Mouse (Mus musculus) heart, postnatal 14 days (tissue): ENCODE results near the gene Plekhh2. TPM values are rescaled to one million over a fixed set of nuclear protein-coding genes. Genes with fewer than 3 reads are reported as not detected.

ENCODE experiments used
- DNase-seq, 2 experiments: peaks; one replicate each; pipeline ENCODE4 v3.0.0; 2021 to 2022
- intact Hi-C: fragments of 180-260 bp; cut with DNase I; formaldehyde crosslinking; loops from one replicate; pipeline ENCODE4 v1.15.1; 2025
- total RNA-seq, 2 experiments: library from RNA; stranded (reverse); gene quantifications; 2 replicates each; pipeline ENCODE4 v1.2.3; 2021

The Plekhh2 gene
- total RNA-seq, 2 experiments from 2014 or later: 4.9 to 6.3 TPM

DNA sequence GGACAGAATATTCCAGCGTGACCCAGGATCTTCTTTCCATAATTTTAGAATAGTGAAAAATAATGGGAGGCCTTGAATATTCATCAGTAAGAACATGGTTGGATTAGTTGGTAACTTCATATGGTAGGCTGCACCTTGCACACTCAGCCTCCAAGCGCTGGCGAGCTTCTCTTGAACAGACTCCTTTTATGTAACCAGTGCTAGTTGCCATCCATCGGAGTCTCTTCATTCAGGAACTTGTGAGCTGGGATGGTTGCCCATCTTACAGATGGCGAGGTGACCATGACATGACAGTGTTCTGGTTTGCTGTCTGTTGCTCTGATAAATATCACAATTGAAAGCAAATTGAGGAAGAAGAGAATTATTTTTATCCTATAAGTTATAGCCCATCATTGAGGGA, 90.1 kb downstream of the Plekhh2 start:
- intact Hi-C loops: no loop called here
- DNase-seq: no peak

DNA sequence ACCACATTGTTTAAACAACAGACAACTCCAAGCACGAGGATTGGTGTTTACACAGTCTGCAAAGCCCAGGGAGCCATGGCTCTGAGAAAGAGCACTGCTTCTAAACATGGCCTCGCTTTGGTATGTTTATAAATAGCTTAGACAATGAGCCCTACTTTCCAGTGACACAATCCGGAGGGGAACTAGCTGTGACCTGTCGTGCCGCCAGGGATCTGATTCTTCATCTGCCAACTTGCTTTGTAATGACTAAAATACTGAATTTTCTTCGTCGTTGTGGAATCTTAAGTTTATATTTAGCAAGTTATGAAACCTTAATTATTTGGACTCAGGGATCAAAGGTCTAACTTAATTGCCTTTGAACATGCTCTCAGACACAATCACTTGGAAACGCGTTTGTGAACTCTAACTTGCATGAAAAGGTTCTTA, 91.5 kb downstream of the Plekhh2 start:
- intact Hi-C loops: no loop called here
- DNase-seq: peak in 1 of 2 experiments; percentile 28

DNA sequence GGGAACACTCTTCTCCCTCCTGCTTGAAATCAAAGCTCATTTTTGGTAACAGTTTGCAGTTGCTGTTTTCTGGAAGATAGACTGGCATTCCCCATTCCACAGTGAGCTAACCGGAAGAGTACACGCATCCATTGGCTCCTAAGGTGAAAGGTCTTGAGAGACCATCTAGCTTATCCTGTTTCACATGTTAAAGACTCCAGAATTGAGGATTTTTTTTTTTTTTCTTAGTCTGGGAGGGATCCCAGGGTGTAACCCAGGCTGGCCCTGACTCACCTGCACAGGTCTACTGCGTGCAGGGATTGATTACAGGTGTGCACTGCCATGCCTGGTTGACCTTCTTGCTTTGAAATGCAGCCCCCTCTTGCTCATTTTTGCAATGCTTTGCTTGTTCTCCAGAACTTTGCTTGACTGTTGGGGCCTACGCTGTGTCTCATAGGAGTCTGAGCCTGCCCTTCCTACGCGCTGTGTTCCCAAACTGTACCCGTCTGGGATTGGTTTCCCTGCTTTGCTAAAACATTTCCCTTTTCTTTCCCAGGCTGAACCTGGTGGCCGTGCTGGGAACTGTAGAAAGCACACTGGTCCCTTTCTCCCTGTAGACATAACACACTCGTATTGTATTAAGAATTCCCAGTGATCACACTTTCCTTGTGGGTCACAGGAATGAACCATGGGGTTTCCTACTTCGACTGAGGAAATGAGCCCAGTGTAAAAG, 92.2 kb downstream of the Plekhh2 start:
- intact Hi-C loops: no loop called here
- DNase-seq: no peak

DNA sequence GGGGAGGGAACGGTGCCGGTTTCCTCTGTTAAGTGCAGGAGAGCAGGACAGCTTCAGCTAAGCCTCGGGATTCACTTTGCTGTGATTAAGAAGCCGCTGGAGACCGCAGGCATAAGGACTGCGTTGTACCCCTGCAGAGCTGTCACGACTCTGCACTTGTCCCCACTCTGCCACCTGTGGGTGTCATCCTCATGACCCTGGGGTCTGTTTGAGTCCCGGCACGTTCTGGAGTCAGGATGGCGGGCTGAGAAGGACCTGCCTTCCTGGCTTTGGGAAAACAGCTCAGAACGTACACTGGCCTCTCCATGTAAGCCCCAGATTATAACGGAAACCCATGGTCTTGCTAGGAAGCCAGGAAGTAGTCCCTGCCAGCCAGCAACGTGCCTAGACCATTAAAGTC, 95.3 kb downstream of the Plekhh2 start:
- no peak for DNase-seq
- intact Hi-C loops: no loop called here

DNA sequence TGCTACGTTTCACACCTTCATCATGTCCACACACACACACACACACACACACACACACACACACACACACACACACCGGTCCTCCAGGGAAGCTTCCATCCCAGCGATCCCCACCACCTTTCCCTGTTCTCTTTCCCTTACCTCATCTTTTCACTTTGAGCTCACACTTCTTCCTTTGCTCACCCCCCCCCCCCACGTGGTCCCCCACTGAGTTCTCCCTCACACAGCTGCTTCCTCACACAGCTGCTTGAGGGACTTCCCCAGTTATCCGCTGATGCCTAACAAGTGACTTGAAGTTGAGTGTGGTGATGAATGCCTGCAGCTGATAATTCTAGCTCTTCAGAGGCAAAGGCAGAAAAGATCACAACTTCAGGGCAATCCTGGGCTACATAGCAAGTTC, 95.9 kb downstream of the Plekhh2 start:
- no peak for DNase-seq
- intact Hi-C loops: no loop called here

DNA sequence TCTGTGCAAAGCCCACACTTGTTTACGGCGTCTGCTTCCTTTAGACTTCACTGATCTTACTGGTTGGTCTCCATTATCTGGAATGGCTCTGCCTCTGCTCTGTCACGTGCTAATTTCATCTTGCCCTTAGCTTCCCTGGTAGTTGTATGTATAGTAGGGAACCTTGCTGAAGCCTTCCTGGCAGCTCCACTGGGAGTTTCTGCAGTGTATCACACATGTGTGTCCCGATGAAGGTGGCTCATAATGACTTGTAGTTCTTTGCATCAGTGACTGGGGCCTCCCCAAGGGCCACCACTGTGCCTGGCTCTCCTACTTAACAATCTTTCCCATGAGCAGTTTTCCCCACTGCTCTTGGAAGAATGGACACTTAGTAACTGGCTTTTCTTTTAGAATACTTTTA, 96.9 kb downstream of the Plekhh2 start:
- DNase-seq: no peak
- intact Hi-C loops: no loop called here

DNA sequence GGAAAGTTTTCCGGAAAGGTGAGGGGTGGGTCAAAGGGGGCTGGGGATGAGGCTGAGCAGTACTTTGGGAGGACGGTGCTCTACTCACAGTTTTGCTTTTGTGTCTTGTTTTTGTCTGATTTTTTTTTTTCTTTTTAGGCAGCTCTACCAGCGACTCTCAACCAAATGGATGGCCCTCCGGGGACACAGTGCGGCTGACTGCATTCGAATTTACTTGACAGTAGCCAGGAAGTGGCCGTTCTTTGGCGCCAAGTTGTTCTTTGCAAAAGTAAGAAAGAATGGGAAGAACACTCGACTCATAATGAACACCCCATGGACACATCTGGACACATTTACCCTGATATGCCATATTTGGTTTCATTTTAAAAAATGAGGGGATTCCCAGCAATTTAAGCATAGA, 99.8 kb downstream of the Plekhh2 start:
- DNase-seq: peak in 1 of 2 experiments; percentile 43
- intact Hi-C loops: no loop called here

DNA sequence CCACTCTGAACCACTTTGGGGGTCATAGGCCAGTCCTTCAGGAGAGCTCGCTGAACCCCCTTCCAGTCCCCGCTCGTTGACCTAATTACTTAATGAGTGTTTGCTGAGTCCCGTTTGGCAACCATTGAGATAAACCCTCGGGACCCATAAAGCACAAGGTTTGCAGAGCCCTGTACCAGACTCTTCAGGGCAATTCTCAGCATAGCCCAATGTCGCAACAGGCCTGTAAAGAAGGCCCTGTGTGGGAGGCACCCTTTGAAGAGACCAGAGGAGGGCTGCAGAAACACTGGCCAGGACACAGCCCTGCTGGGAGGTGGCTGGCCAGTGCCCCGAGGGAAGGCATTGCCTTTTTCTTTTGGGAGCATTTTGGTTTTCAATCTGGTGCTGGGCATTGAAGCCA, 100.3 kb downstream of the Plekhh2 start:
- no peak for DNase-seq
- intact Hi-C loops: no loop called here

DNA sequence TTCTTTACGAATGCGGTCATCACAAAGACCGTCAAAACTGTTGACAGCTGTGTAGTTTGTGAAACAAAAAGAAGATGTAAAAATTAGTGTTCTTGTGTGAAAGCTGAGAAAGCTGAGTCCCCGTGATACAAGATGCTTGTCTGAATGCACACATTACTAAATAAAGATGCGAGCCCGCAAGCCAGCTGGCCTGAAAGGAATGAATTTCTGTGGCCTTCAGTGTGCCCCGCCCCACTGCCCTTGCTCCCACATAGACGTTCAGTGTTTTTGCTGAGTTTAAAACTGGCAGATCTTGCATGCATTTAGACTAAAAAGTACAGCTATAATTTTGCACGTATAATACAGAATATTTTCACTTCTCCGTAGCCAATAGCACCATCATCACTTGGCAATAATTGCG, 104.1 kb downstream of the Plekhh2 start:
- intact Hi-C loops: no loop called here
- no peak for DNase-seq

DNA sequence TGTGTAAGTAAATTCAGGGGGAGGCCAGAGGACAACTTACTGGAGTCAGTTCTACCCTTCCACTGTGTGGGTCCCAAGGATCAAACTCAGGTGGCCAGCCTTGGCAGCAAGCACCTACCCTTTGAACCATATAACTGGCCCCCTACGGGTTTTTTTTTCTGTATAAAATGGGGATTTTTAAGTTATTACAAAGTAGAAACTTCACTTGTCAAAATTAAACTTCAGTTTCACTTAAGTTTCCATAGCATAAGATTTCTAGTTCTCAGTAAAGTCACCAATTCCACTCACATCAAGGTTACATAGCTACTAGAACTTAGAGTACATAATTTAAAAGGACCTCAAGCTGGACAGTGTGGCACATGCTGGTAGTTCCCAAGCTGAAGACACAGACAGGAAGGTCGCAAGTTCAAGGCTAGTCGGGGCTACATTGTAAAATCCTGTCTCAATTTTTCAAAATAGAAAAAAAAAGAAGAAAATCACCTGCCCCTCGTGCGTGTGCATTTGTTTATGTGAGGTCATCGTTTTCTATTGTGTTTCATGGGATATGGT, 104.9 kb downstream of the Plekhh2 start:
- intact Hi-C loops: no loop called here
- DNase-seq: no peak

DNA sequence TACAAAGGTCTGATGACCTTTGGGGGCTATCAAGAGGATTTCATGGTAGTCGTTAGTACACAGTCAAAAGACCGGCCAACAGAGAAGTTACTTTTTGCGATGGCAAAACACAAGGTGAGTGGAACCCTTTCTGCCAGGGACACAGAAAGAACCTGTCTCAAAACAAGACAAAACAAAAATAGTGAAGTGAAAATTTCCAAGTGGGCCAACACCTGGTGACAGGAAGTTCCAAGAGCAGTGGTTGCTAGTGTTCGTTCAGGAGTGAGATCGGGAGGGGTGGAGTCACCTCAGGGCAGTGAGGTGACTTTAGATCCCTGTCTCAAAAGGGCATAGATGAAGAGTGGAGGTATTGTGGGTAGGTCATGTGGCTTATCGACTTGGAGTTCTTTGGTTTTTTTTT, 106.3 kb downstream of the Plekhh2 start:
- no peak for DNase-seq
- intact Hi-C loops: no loop called here

DNA sequence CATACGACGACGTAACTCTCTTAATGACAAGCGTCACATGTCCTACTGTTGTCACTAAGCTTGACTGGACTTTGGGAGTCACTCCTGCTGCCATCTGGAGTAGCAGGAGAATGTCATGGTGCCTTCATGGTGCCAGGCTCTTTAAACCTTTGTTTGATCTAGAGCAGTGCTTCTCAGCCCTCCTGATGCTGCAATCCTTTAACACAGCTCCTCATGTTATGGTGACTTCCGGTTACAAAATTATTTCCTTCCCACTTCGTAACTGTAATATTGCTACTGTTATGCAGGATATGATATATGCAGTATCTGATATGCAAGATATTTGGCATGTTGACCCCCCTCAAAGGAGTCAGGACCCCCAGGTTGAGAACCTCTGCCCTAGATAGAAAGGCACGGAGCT, 107.4 kb downstream of the Plekhh2 start:
- no peak for DNase-seq
- intact Hi-C loops: no loop called here

DNA sequence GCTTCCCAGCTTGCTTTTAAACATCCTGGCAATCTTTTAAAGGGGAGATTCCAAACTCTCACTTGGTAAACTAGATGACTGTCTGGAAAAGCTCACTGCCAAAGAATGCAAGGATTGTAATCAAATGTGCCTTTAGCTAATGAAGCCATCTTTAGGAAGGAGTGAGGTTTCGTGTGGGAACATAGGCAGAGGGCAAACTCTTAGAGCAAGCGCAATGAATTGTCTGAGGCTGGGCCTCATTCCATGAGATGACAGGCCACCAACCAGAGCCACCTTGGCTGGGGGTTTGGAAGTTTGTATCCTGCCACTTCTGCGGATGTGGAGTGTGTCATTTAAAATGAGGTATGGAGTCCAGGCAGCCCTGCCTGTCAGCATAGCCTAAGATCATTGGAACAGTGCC, 108.4 kb downstream of the Plekhh2 start:
- DNase-seq: no peak
- intact Hi-C loops: loop anchor here (10.0 kb wide), 1 partner anchor 755 kb away; no protein-coding TSS in a partner anchor

DNA sequence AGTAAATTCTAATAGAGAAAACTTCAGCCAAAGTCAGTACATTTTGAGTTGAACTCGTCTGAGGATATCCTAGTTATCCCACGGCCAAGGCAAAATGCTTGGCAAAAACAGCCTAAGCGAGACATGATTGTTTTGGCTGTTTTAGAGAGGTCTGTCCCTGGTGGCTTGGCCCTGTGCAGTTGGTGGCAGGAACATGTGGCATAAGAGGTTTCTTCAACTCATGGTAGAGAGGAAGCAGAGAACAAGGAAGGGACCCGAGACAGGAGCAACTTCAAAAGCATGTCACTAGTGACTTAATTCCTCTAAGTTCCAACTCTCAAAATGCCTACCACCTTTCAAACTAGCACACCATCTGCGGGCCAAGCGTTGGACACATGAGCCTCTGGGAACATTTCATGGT, 108.9 kb downstream of the Plekhh2 start:
- intact Hi-C loops: loop anchor here (10.0 kb wide), 1 partner anchor 756 kb away; no protein-coding TSS in a partner anchor
- no peak for DNase-seq

DNA sequence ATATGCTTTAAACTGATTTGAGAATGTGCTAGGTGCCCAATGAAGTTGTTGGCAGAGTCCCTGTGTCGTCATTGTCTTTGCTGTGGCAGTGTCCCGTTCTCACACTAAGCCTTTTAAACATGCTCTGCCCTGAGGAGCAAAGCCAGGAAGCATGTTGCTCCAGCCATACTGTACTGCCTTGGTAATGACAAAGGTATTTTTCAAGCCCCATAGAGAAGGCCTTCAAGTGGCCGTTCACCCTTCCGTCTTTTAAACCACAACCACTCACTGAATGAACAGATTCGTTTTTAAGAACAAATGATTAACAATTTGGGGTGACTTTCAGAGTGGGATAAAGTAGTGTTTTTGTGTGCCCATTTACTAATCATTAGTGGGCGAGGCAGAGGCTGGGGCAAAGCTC, 109.5 kb downstream of the Plekhh2 start:
- no peak for DNase-seq
- intact Hi-C loops: loop anchor here (10.0 kb wide), 1 partner anchor 756 kb away; no protein-coding TSS in a partner anchor

DNA sequence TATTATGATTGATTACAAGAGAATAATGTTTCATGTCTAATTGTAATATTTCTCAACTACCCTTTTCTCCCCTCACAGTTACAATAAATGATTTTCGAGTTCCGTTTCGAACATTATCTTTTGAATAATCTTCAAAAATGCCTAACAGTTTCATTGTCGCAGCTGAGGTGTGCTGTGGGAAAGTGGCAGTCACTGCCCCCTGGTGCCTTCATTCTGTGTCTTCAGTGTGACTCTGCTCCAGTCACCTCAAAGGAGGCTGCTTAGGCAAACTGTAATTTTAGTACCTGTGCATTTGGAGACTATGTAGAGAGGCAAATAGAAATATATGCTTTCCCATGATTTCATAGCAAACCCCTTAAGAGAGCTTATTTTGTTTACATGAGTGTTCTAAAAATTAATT, 110.3 kb downstream of the Plekhh2 start:
- intact Hi-C loops: loop anchor here (10.0 kb wide), 1 partner anchor 757 kb away; no protein-coding TSS in a partner anchor
- no peak for DNase-seq

DNA sequence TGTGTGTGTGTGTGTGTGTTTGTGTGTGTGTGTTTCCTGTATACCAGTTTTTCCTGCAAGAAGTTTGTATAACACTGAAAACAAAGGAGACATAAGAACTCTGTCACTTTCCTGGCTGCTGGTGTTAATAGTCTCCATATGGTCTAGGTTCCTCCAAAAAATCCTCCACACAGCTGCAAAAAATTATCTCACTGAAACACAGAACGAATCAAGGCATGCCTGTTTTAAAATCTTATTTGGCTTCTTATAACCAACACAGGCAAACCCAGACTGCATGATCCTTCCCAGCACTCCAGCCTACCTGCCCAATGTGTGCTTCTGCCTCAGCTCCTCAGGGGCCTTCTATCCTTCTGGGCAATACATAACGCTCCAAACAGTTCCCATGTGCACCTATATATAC, 111.2 kb downstream of the Plekhh2 start:
- intact Hi-C loops: loop anchor here (10.0 kb wide), 1 partner anchor 758 kb away; no protein-coding TSS in a partner anchor
- DNase-seq: no peak

DNA sequence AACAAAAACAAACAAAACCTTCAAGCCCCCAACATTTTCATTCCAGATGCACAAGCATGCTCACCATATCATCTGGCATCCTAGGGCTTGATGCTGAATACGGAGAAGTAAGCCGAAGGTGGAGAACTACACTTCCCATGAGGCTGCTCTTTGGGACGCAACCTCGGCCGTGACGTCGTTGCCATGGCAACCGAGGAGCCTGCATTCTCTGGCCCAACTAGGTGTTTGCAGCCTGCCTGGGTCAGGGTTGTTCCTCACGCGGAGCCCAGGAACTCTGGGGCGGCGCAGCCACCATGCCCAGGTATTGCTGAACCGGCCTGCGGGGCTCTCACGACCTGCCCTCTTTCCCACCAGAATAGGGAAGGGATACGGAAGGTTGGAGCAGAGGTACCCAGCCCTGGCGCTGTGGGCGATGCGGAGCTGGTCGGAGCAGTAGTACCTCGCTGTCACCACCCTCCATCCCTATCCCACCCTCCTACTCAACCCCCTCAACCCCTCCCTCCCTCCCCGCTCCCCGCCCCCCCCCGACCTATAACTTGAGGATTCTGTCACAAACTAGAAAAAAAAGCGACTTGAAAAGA, 114.7 kb downstream of the Plekhh2 start, which contains the start of gene Dync2li1:
Gene Dync2li1, plus strand, starts transcription at position 221 of the 581 bp plus-strand sequence.
- intact Hi-C loops: loop anchor here (10.0 kb wide), 1 partner anchor 762 kb away; no protein-coding TSS in a partner anchor

DNA sequence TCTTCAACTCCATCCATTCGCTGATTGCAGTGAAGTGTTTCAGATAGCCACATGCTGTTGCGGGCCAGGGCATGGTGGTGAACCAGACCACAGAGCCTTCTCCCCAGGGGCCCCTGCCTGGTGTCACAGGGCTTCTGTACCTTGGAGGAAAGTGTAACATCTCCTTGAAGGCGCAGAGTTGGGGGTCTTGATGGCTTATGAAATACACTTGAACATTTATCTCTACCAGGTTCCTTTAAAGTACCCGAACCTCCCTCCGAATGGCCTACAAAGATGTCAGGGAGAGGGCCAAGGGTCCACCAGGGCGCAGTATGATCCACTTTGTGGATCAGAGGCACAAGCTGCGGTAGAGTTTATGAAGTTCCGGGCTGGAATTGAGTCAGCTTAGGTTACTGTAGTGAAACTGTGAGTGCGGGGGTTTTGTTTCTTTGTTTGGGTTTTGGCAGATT, 115.2 kb downstream of the Plekhh2 start:
- intact Hi-C loops: loop anchor here (10.0 kb wide), 1 partner anchor 762 kb away; no protein-coding TSS in a partner anchor
- no peak for DNase-seq

More for the DNA sequence above, 114.7 kb downstream of the Plekhh2 start, which contains the start of gene Dync2li1:
- DNase-seq: peak; percentile 85 to 90

DNA sequence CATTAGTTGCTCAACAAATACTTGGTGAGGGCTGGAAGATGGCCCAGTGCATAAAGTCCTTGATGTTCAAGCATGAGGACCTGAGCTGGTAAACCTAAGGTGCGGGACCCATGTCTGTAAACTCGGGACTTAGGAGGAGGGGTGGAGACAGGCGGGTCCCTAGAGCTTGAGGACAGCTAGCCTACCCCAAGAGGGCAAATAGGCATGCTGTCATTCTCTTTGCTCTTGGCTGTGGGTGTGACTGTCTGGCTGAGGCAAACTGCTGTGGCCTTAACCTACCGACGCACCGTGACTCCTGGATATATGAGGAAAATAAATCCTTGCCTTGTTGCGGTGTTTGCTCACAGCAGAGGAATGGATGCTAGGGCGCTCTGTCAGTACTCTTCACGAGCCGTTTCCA, 116.0 kb downstream of the Plekhh2 start:
- intact Hi-C loops: loop anchor here (10.0 kb wide), 1 partner anchor 763 kb away; no protein-coding TSS in a partner anchor
- no peak for DNase-seq

DNA sequence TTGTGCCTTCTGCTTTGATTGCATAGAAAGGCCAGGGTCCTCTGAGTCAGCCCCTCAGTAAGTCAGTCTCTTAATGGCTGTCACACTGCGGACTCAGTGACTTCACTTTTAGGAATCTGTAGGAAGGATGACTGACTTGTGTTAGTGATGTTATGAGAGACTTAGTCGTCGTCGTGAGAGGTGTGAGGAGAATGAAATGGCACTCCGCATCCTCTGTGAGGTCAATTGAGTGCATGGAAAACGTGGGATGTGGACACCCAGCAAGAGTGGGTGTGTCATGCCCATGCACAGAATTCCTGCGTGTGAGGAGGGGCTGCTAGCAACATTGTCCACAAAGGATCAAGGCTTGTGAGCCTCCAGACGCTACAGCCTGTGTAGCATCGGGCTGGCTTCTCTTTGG, 116.9 kb downstream of the Plekhh2 start:
- DNase-seq: no peak
- intact Hi-C loops: loop anchor here (10.0 kb wide), 1 partner anchor 764 kb away; no protein-coding TSS in a partner anchor
